Mouse (Mus musculus) splenic B cell, adult 2 months (primary cell): Measurements from ENCODE around the gene Apbb1ip.

Experiments used
- DNase-seq: peaks from one replicate; pipeline ENCODE4 v3.0.0-alpha.2; 2011; ENCODE audit warnings: low read depth, low spot score
- H3K27me3 ChIP-seq: 2 replicates; pipeline ENCODE4 v1.6.1; 2012; ENCODE audit warnings: mild to moderate bottlenecking, low read length, moderate library complexity, mixed read lengths; ENCODE audit not compliant: control insufficient read depth, poor library complexity, insufficient read depth, severe bottlenecking
- H3K36me3 ChIP-seq: 2 replicates; pipeline ENCODE4 v1.6.1; 2012; ENCODE audit warnings: mild to moderate bottlenecking, low read length, moderate library complexity, mixed read lengths; ENCODE audit not compliant: control insufficient read depth, poor library complexity, insufficient read depth, severe bottlenecking

Apbb1ip gene

GRCm38 (mm10) chr2:22773549-22774180 lies at the start of gene Apbb1ip:
Gene Apbb1ip (plus strand): TSS chr2:22774094.
- no peaks in the 10 kb centered on the region for H3K36me3 ChIP-seq
- peak; percentile 91 for DNase-seq
- no peaks in the 10 kb centered on the region for H3K27me3 ChIP-seq

GRCm38 (mm10) chr2:22727113-22727512 lies 46.8 kb upstream of the Apbb1ip start:
- no peaks in the 10 kb centered on the region for H3K36me3 ChIP-seq
- no peaks in the 10 kb centered on the region for H3K27me3 ChIP-seq
- peak; percentile 65 for DNase-seq

- Histone ChIP-seq H3K36me3 (no peaks in the 10 kb centered on the region), H3K27me3 (no peaks in the 10 kb centered on the region)
- DNase-seq = no peak
Measured at GRCm38 (mm10) chr2:22736134-22736533, 37.8 kb upstream of the Apbb1ip start.

- peak; percentile 43 for DNase-seq
- no peaks in the 10 kb centered on the region for H3K36me3 ChIP-seq
Measured at GRCm38 (mm10) chr2:22739369-22739768, 34.5 kb upstream of the Apbb1ip start.

GRCm38 (mm10) chr2:22740441-22740840 lies 33.5 kb upstream of the Apbb1ip start:
- DNase-seq = no peak
- Histone ChIP-seq H3K27me3 (no peaks in the 10 kb centered on the region), H3K36me3 (no peaks in the 10 kb centered on the region)

More at GRCm38 (mm10) chr2:22739369-22739768, 34.5 kb upstream of the Apbb1ip start:
- H3K27me3 ChIP-seq = no peaks in the 10 kb centered on the region

GRCm38 (mm10) chr2:22741222-22741621 lies 32.7 kb upstream of the Apbb1ip start:
- Histone ChIP-seq H3K36me3 (no peaks in the 10 kb centered on the region), H3K27me3 (no peaks in the 10 kb centered on the region)
- peak; percentile 47 for DNase-seq

GRCm38 (mm10) chr2:22744121-22744761 lies 29.7 kb upstream of the Apbb1ip start:
- H3K27me3 ChIP-seq = no peaks in the 10 kb centered on the region
- H3K36me3 ChIP-seq = no peaks in the 10 kb centered on the region
- peak; percentile 62 for DNase-seq

- Histone ChIP-seq H3K36me3 (no peaks in the 10 kb centered on the region), H3K27me3 (no peaks in the 10 kb centered on the region)
- DNase-seq = peak; percentile 65
Measured at GRCm38 (mm10) chr2:22744876-22745275, 29.0 kb upstream of the Apbb1ip start.

GRCm38 (mm10) chr2:22746785-22747184 lies 27.1 kb upstream of the Apbb1ip start:
- no peaks in the 10 kb centered on the region for H3K36me3 ChIP-seq
- no peaks in the 10 kb centered on the region for H3K27me3 ChIP-seq
- DNase-seq = peak; percentile 74

GRCm38 (mm10) chr2:22747941-22748340 lies 26.0 kb upstream of the Apbb1ip start:
- no peaks in the 10 kb centered on the region for H3K27me3 ChIP-seq
- DNase-seq = no peak
- H3K36me3 ChIP-seq = no peaks in the 10 kb centered on the region

GRCm38 (mm10) chr2:22749761-22750160 lies 24.1 kb upstream of the Apbb1ip start:
- peak; percentile 23 for DNase-seq
- Histone ChIP-seq H3K36me3 (no peaks in the 10 kb centered on the region), H3K27me3 (no peaks in the 10 kb centered on the region)

GRCm38 (mm10) chr2:22752492-22752891 lies 21.4 kb upstream of the Apbb1ip start:
- Histone ChIP-seq H3K36me3 (no peaks in the 10 kb centered on the region), H3K27me3 (no peaks in the 10 kb centered on the region)
- DNase-seq = no peak

- DNase-seq = no peak
- H3K27me3 ChIP-seq = no peaks in the 10 kb centered on the region
- H3K36me3 ChIP-seq = no peaks in the 10 kb centered on the region
Measured at GRCm38 (mm10) chr2:22753461-22754075, 20.3 kb upstream of the Apbb1ip start.

- Histone ChIP-seq H3K27me3 (no peaks in the 10 kb centered on the region), H3K36me3 (no peaks in the 10 kb centered on the region)
- DNase-seq = no peak
Measured at GRCm38 (mm10) chr2:22754222-22754824, 19.6 kb upstream of the Apbb1ip start.

GRCm38 (mm10) chr2:22755561-22755960 lies 18.3 kb upstream of the Apbb1ip start:
- no peak for DNase-seq
- Histone ChIP-seq H3K36me3 (no peaks in the 10 kb centered on the region), H3K27me3 (no peaks in the 10 kb centered on the region)
